Mouse (Mus musculus) C2C12 (cell line): Measurements from ENCODE around the gene Gm6583.

Source experiments
- CEBPB ChIP-seq: IDR thresholded peaks from one replicate; pipeline ENCODE4 v1.6.1; 2011; ENCODE audit warnings: low read depth, mild to moderate bottlenecking, control low read depth, moderate library complexity
- CTCF ChIP-seq: IDR thresholded peaks from one replicate; pipeline ENCODE4 v1.5.1; 2011; ENCODE audit not compliant: control insufficient read depth, insufficient read depth, insufficient read length
- FOSL1 ChIP-seq: IDR thresholded peaks from one replicate; pipeline ENCODE4 v1.8.0; 2011; ENCODE audit warnings: mild to moderate bottlenecking, low read length; ENCODE audit not compliant: poor library complexity, insufficient read depth, severe bottlenecking
- MAX ChIP-seq: IDR thresholded peaks from one replicate; pipeline ENCODE4 v1.6.1; 2011; ENCODE audit warnings: mild to moderate bottlenecking, control low read depth
- MYOD1 ChIP-seq: IDR thresholded peaks from one replicate; pipeline ENCODE4 v1.6.1; 2011; ENCODE audit warnings: low read depth; ENCODE audit not compliant: control insufficient read depth, insufficient read length
- MYOG ChIP-seq: IDR thresholded peaks from one replicate; pipeline ENCODE4 v1.6.1; 2011; ENCODE audit not compliant: control insufficient read depth, insufficient read length; ENCODE audit errors: extremely low read depth
- USF1 ChIP-seq: IDR thresholded peaks from one replicate; pipeline ENCODE4 v1.6.1; 2011; ENCODE audit warnings: low read depth, mild to moderate bottlenecking, control low read depth, moderate library complexity

- TF ChIP-seq CTCF = no peak
- TF ChIP-seq MAX = no peak
- TF ChIP-seq USF1 = no peak
- no peak for TF ChIP-seq MYOD1
- TF ChIP-seq CEBPB = no peak
- no peak for TF ChIP-seq MYOG
- no peak for TF ChIP-seq FOSL1
These were observed at the start of gene Gm6583 for GRCm38 (mm10) chr5:112355910-112356309.
